Mouse (Mus musculus) thymus, adult 18-20 months (tissue): ENCODE measurements around the gene Oard1.

ENCODE experiments used
- DNase-seq, 2 experiments: peaks; one replicate each; pipeline ENCODE4 v3.0.0; 2022; ENCODE audit warnings: mixed read lengths in 2 of 2

Gene Oard1

GRCm38 (mm10) chr17:48408526-48409291 is 1.1 kb upstream of the Oard1 start:
- peak; percentile 77 to 78 for DNase-seq

GRCm38 (mm10) chr17:48410299-48410785 is 528 bp downstream of the Oard1 start:
- DNase-seq: no peak

DNA sequence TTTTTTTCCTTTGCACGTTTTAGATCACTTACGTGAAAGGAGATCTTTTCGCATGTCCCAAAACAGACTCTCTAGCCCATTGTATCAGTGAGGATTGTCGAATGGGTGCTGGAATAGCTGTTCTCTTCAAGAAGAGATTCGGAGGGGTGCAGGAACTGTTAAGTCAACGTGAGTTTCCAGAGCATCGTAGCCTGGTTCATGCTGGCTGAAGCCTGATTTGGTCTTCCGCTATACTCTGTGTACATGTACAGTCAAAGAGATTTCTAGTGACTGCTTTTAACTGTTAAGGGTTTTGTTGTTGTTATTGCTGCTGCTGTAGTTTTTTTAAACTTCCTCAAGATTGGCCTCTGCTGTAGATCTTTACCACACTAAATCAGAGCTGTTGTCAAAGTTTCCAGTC is 1.4 kb downstream of the Oard1 start:
- no peak for DNase-seq

DNA sequence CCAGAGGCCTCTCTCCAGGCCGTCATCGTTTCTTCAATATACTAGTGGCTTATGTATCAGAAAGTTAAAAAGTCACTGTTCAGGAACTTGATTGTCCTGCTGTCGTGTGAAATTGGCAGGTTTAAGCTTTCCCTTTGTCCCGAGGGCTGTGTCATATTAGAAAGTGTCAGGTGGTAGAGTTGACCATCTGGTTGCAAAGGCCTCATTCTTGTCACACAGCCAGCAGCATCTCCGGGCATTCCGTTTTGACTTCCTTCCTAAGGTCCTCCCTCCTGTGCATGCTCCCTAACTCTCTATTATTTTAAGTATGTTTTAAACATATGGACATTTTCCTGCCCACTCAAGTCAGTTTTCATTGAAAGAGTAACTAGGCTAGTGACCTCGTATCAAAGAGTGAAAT is 6.2 kb downstream of the Oard1 start:
- DNase-seq: no peak

- peak; percentile 29 to 61 for DNase-seq
These were observed 6.8 kb downstream of the Oard1 start for GRCm38 (mm10) chr17:48416425-48417195.

DNA sequence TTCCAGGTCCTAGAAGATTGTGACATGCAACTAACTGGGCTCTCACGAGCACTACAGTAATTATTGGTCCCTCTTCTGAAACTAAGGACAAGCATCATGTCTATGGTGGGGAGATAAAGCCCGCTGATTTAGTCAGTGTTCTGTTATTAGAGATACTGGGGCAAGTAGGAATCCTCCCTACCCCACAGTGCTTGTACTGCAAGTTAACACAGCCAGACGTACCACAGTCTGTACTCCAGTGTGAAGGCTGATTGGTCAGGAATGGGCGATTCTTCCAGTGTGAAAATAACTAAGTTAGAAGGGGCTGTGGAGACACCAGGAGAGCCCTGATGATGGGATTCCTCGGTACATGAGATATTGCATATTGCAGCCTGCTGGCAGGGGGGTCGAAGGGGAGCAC is 7.7 kb downstream of the Oard1 start:
- DNase-seq: no peak

DNA sequence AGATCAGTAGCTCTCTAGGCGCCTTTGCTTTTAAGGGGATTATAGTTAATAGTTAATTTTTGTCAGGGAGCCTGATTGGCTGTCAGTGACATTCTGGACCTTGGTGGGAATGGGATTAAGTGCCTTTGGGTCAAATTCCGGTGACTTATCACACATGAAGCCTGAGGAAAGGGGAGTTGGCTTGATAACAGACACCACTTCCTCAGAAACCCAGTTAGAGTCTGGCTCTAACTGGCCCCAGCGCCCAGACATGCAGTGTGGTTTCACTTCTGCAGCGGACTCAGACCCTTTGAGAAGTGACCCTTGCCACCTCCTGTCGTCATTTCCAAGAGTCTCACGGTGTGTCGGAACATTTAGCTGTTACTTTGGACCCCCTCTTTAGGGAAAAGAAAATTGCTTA is 8.4 kb downstream of the Oard1 start:
- no peak for DNase-seq

DNA sequence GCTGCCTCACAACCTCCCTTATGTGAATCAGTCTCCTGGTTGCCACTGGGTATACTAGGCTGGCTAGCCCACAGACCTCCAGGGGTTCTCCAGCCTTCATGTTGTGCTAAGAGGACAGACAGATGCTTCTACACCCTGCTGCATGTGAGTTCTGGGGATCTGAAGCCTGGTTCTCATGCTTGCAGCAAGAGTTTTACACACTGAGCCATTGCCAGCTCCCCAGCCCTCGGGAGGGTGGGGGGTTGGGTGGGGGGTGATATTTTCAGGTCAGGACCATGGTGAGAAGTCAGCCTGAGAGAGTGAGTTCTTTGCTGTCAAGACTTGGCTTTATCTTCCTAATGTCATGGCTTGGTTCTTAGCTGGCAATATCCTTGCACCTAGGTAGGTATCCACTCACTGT is 9.0 kb downstream of the Oard1 start:
- no peak for DNase-seq

- no peak for DNase-seq
These were observed 9.8 kb downstream of the Oard1 start for GRCm38 (mm10) chr17:48419571-48419970.

GRCm38 (mm10) chr17:48424237-48424636 is 14.4 kb downstream of the Oard1 start:
- DNase-seq: no peak

DNA sequence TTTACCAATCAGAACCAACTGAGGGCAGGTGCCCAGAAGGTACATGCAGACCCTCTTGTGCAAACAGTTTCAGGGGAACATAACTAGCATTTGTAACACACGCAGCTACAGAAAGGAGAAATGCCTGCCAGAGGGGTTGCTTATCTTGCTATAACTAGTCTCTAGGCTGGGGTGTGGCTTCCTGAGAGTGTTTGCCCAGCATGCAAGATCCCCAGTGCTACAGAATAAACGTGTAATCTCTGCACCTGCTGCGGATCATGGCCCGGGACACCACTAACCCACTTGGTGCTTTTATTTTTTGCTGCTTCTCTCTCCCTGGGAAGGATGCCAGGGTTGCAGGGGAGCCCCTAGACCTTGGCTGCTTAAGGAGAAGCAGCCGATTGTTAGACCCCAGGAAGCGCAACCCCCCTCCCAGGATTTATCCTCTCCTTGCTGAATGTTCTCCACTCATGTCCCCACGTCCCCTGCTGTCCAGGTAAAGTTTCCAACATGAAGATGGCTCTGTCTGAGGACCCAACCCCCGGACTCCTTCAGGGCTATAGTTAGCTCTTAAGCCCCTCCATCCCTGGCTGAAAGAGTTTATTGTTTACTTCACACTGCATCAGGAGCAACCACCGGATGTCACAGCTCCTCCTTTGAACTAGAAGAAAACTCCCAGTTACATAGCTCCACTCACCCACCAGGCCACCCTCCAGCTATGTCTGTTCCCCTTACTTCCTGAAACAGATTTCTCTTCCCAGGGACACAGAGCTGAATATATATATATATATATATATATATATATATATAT is 16.2 kb downstream of the Oard1 start:
- DNase-seq: peak in 1 of 2 experiments; percentile 31

GRCm38 (mm10) chr17:48426991-48427750 is 17.4 kb downstream of the Oard1 start:
- DNase-seq: no peak

DNA sequence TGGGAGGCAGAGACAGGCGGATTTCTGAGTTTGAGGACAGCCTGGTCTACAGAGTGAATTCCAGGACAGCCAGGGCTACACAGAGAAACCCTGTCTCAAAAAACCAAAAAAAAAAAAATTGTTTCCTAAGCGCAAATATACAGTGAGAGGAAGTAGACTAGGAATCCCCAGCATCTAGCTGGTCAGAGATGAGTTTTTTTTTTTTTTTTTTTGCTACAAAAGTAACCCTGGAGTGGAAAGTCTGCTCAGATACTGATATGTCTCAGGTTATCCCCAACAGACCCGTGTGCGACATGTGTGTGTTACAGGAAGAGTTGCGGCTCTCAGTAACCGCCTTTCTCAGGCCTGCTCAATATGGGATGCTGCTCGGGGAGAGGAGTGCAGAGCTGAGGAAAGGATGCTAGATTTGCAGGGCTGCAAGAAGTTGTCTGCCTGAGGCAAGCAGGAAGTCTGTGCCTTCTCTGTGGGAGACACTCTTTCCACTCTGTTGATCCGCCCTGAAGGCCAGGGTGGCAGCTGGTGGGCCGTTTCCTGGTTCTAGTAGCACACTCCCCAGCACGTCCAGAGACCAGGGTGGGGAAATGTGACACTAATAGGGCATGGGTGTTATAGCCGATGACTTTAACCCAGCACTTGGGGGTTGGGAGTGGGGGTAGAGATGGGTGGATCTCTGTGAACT is 18.2 kb downstream of the Oard1 start:
- DNase-seq: peak; percentile 33 to 47

- no peak for DNase-seq
These were observed 20.6 kb downstream of the Oard1 start for GRCm38 (mm10) chr17:48430394-48430793.

- no peak for DNase-seq
These were observed 21.2 kb downstream of the Oard1 start for GRCm38 (mm10) chr17:48431054-48431453.

GRCm38 (mm10) chr17:48432158-48432980 is 22.6 kb downstream of the Oard1 start, which contains the start of gene Apobec2:
Gene Apobec2 (minus strand): TSS chr17:48432930.
- no peak for DNase-seq

DNA sequence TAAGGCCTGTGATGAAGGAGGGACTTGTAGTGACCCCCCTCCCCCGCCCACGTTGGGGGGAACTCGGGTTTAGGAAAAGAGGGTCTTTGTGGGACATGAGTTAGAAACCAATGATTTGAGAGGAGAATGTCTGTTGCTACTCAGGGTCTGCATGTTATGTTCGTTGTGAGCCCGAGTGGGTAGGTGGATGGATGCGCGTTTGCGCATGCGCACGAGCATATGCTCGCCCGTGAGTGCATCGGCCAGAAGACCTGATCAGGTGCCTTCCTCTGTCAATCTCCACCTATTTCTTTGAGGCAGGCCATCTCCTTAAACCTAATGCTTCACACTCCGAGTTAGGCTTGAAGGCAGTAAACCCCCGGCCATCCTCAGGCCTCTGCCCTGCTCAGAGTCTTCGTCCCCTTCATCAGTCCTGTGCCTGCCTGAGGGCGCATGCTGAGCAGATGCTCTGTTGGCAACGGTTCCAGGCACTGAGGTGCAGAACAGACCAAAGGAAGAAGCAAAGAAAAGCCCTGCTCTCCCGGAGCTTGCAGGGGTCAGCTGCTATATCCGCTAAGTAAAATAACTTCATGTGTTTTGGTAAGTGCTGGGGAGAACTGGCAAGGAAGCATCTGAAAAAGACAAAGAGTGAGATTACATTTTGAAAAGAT is 23.3 kb downstream of the Oard1 start:
- DNase-seq: no peak

DNA sequence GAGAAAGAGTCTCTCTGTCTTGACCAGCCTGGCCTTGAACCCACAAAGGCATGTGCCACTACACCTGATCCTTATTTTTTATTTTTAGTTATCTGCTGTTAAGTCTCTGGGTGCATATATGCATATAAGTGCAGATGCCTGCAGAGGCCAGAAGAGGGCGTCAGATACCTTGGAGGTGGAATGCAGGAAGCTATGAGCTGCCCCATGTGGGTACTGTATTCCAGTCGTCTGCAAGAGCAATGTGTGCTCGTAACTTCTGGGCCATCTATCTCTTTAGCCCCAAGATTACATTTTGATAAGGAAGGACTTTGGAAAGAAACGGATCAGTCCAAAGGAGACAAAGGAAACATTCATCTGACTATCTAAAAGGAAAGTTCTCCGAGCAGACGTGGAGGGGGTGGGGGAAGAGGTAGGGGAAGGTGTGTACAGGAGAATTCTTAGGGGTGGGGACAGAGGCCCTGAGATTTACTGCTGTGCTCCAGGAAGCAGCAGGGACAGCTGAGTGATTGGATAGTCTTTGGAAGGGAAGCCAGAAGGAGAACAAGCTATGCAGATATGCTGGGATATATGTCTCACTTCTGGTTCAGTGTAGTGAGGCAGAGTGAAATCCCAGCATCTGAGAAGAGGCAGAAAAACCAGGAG is 24.0 kb downstream of the Oard1 start:
- no peak for DNase-seq

- no peak for DNase-seq
These were observed 24.7 kb downstream of the Oard1 start for GRCm38 (mm10) chr17:48434479-48434878.

DNA sequence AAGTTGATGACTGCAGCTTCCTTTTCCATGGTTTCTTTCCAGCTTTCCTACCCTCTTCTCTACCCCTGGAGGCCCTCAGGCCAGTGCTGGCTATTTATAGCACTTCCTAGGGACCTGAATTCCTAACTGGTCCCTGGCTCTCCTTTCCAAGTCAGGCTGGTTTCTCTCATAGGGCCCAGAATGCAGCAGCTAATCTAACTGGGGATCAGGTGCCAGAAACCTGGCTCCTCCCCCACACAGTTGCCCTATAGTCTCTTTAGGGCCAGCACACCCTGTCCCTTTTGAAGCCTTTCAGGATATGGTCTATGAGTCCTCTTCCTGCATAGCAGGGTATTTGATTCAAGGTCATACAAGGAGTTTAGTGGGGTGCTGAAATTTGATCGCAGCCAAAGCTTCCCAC is 26.7 kb downstream of the Oard1 start:
- no peak for DNase-seq
